Comparison of ENCODE assay signal across 9 mouse cellular contexts in genomic region chr14:29179397-29179888, GRCm38 (mm10).
DNase-seq lines count a peak whose midpoint lies in the region; ATAC-seq and TF ChIP-seq lines count a peak whose summit lies in the region.
"Had no signal": no experiment of that assay in that cellular context is flagged by ENCODE, and none has a peak within 500 bp of the region (broad histone marks: within the 10 kb centered on the region; RNA-seq: fewer than 3 reads in every experiment).

No protein-coding gene starts in this region.

- H3K27ac ChIP-seq in forebrain, embryonic 12.5 days, result peak overlapping the region; percentile 21; the same call in 1 of the 2 replicates
- H3K27ac ChIP-seq in forebrain, embryonic 11.5 days (ENCODE audit: low read depth, low read length), result no peak overlapping the region
- no peak overlapping the region for H3K27ac ChIP-seq in lung, embryonic 14.5 days (ENCODE audit: low read depth)
- H3K27ac ChIP-seq: limb, embryonic 13.5 days had no signal

- TF ChIP-seq CTCF in lung, embryonic 14.5 days (IDR thresholded peaks at IDR 0.05; ENCODE audit: low read depth), result no peak

- no peak overlapping the region for H3K4me2 ChIP-seq in forebrain, embryonic 12.5 days
- no peak overlapping the region for H3K4me2 ChIP-seq in forebrain, embryonic 11.5 days (ENCODE audit: low read depth, low read length, severe bottlenecking)
- H3K4me2 ChIP-seq in lung, embryonic 14.5 days, result peak overlapping the region; percentile 35
- H3K4me2 ChIP-seq: limb, embryonic 13.5 days had no signal

- H3K36me3 ChIP-seq in forebrain, embryonic 12.5 days (replicated peaks), result no peaks in the 10 kb centered on the region
- H3K36me3 ChIP-seq in forebrain, embryonic 11.5 days (ENCODE audit: control insufficient read depth, insufficient read depth, low read length), result no peaks in the 10 kb centered on the region
- no peaks in the 10 kb centered on the region for H3K36me3 ChIP-seq in lung, embryonic 14.5 days (ENCODE audit: insufficient read depth)
- H3K36me3 ChIP-seq: limb, embryonic 13.5 days had no signal

- H3K27me3 ChIP-seq in forebrain, embryonic 12.5 days, result no peaks in the 10 kb centered on the region
- no peaks in the 10 kb centered on the region for H3K27me3 ChIP-seq in forebrain, embryonic 11.5 days (ENCODE audit: control insufficient read depth, insufficient read depth, low read length)
- no peaks in the 10 kb centered on the region for H3K27me3 ChIP-seq in lung, embryonic 14.5 days (ENCODE audit: insufficient read depth, low read length)
- H3K27me3 ChIP-seq: limb, embryonic 13.5 days had no signal

- H3K4me3 ChIP-seq in forebrain, embryonic 12.5 days (replicated peaks), result no peak overlapping the region
- H3K4me3 ChIP-seq in forebrain, embryonic 11.5 days (ENCODE audit: low read depth, low read length), result no peak overlapping the region
- no peak overlapping the region for H3K4me3 ChIP-seq in lung, embryonic 14.5 days (ENCODE audit: low read depth, low read length)
- H3K4me3 ChIP-seq: limb, embryonic 13.5 days had no signal

- no peaks in the 10 kb centered on the region for H3K9me3 ChIP-seq in forebrain, embryonic 12.5 days
- H3K9me3 ChIP-seq in forebrain, embryonic 11.5 days (ENCODE audit: control insufficient read depth, low read length), result no peaks in the 10 kb centered on the region
- H3K9me3 ChIP-seq in lung, embryonic 14.5 days (ENCODE audit: low read depth, low read length), result no peaks in the 10 kb centered on the region
- H3K9me3 ChIP-seq: limb, embryonic 13.5 days had no signal

- WGBS in forebrain, embryonic 12.5 days, result 51% methylated on average over 11 of the region's 11 CpGs
- WGBS in forebrain, embryonic 11.5 days, result 63% methylated on average over 11 of the region's 11 CpGs
- 18% methylated on average over 11 of the region's 11 CpGs for WGBS in lung, embryonic 14.5 days

- H3K4me1 ChIP-seq in forebrain, embryonic 12.5 days, result peaks cover 14% of the 10 kb centered on the region
- peaks cover 2% of the 10 kb centered on the region; the same call in 1 of the 2 replicates for H3K4me1 ChIP-seq in forebrain, embryonic 11.5 days (replicated peaks; ENCODE audit: control insufficient read depth, insufficient read depth, low read length)
- H3K4me1 ChIP-seq in lung, embryonic 14.5 days (ENCODE audit: insufficient read depth), result peaks cover 5% of the 10 kb centered on the region

- no peak for DNase-seq in forebrain, embryonic 11.5 days (ENCODE audit: low spot score)
- DNase-seq in lung, embryonic 14.5 days, result no peak
- no peak for DNase-seq in lung, adult 18-20 months
- peak; percentile 10 for DNase-seq in lung, postnatal 25 days (ENCODE audit: low spot score)
- DNase-seq in retina, embryonic 14.5 days (ENCODE audit: low spot score), result peak; percentile 13
- DNase-seq in cerebellum, adult 18-20 months, result no peak

- no peak overlapping the region for H3K9ac ChIP-seq in forebrain, embryonic 12.5 days
- no peak overlapping the region for H3K9ac ChIP-seq in forebrain, embryonic 11.5 days (ENCODE audit: low read length)
- H3K9ac ChIP-seq in lung, embryonic 14.5 days, result no peak overlapping the region
- H3K9ac ChIP-seq: limb, embryonic 13.5 days had no signal

- ATAC-seq in forebrain, embryonic 12.5 days (ENCODE audit: low FRiP score), result no peak; the same call in 1 of the 2 replicates
- ATAC-seq in forebrain, embryonic 11.5 days (replicated peaks; ENCODE audit: low FRiP score), result no peak
- ATAC-seq in lung, embryonic 14.5 days (ENCODE audit: insufficient read depth), result peak; percentile 44
- ATAC-seq in erythroid progenitor cell, adult 5-6 weeks (replicated peaks; ENCODE audit: low FRiP score, poor library complexity, severe bottlenecking), result no peak

Comparison
In these comparisons a context has a peak if more than half of its experiments do, and no peak if none do; other contexts are left out.
1. DNase-seq: peak in lung, postnatal 25 days (single experiment) and retina, embryonic 14.5 days (single experiment); none in forebrain, embryonic 11.5 days (single experiment), lung, embryonic 14.5 days (single experiment), lung, adult 18-20 months (0 of 2) and cerebellum, adult 18-20 months (0 of 2).